ENCODE assay signal across 12 mouse cellular contexts in genomic region chr7:103712024-103712423, GRCm38 (mm10). TPM values are rescaled to one million over a fixed set of nuclear protein-coding genes. Genes with fewer than 3 reads are reported as not detected.
DNase-seq lines count a peak whose midpoint lies in the region; ATAC-seq and TF ChIP-seq lines count a peak whose summit lies in the region.
"Had no signal": no experiment of that assay in that cellular context is flagged by ENCODE, and none has a peak within 500 bp of the region (broad histone marks: within the 10 kb centered on the region; RNA-seq: fewer than 3 reads in every experiment).

No protein-coding gene starts in this region.

- no peak for DNase-seq in kidney, adult 2 months
- no peak for DNase-seq in kidney, postnatal 14 days
- peak; percentile 5 for DNase-seq in CD4-positive helper T cell, adult 2 months (ENCODE audit: low read depth, low spot score)
- peak; percentile 16 for DNase-seq in c-Kit-positive CD71-positive TER-119-positive erythroid progenitor cells, embryonic 14.5 days (ENCODE audit: low spot score)
- DNase-seq in testis, postnatal 14 days (ENCODE audit: low spot score), result no peak
- DNase-seq in frontal cortex, postnatal 10 days (ENCODE audit: low spot score in 2 of 2), result no peak
- DNase-seq in cerebellum, adult 9-10 months, result no peak

- H3K9me3 ChIP-seq in liver, embryonic 16.5 days (replicated peaks; ENCODE audit: control insufficient read depth, low read length), result no peaks in the 10 kb centered on the region
- H3K9me3 ChIP-seq: lung, embryonic 15.5 days had no signal

- TF ChIP-seq POLR2A in kidney, adult 2 months (IDR thresholded peaks at IDR 0.05; ENCODE audit: low read depth, low read length), result no peak

- H3K4me1 ChIP-seq in kidney, adult 2 months (ENCODE audit: control insufficient read depth, insufficient read depth, low read length), result no peaks in the 10 kb centered on the region
- no peaks in the 10 kb centered on the region for H3K4me1 ChIP-seq in liver, embryonic 16.5 days (ENCODE audit: control insufficient read depth, low read depth, low read length)
- H3K4me1 ChIP-seq: lung, embryonic 15.5 days had no signal

- H3K4me2 ChIP-seq in liver, embryonic 16.5 days (ENCODE audit: low read depth, low read length), result no peak overlapping the region
- H3K4me2 ChIP-seq: lung, embryonic 15.5 days had no signal

- 26% methylated on average over 2 of the region's 2 CpGs for WGBS in kidney, adult 2 months
- WGBS in liver, embryonic 16.5 days (ENCODE audit: insufficient replicate concordance), result 11% methylated on average over 2 of the region's 2 CpGs

- no peak overlapping the region for H3K27ac ChIP-seq in kidney, adult 2 months (ENCODE audit: insufficient read depth, low read depth, low read length)
- no peak overlapping the region for H3K27ac ChIP-seq in liver, embryonic 16.5 days (ENCODE audit: low read length)
- H3K27ac ChIP-seq: lung, embryonic 15.5 days had no signal

- no peak overlapping the region for H3K4me3 ChIP-seq in kidney, adult 2 months (ENCODE audit: insufficient read depth, low read depth, low read length)
- no peak overlapping the region for H3K4me3 ChIP-seq in liver, embryonic 16.5 days (ENCODE audit: low read depth, low read length)
- H3K4me3 ChIP-seq: lung, embryonic 15.5 days had no signal

- no peaks in the 10 kb centered on the region for H3K36me3 ChIP-seq in kidney, adult 2 months (ENCODE audit: control insufficient read depth, insufficient read depth, low read length)
- H3K36me3 ChIP-seq in liver, embryonic 16.5 days (ENCODE audit: control insufficient read depth, insufficient read depth), result no peaks in the 10 kb centered on the region
- H3K36me3 ChIP-seq: lung, embryonic 15.5 days had no signal

- TF ChIP-seq CTCF in kidney, adult 2 months (conservative IDR thresholded peaks at IDR 0.05; ENCODE audit: insufficient read depth, insufficient read length, low read depth, low read length), result peak; percentile 28; the same call in 1 of the 2 replicates

- no peaks in the 10 kb centered on the region for H3K27me3 ChIP-seq in kidney, adult 2 months (replicated peaks; ENCODE audit: control insufficient read depth, insufficient read depth, low read length)
- no peaks in the 10 kb centered on the region for H3K27me3 ChIP-seq in liver, embryonic 16.5 days (ENCODE audit: control insufficient read depth, insufficient read depth, low read depth, low read length)
- H3K27me3 ChIP-seq: lung, embryonic 15.5 days had no signal

- ATAC-seq in liver, embryonic 16.5 days (ENCODE audit: low read depth), result peak; percentile 30; the same call in 1 of the 2 replicates

- no peak overlapping the region for H3K9ac ChIP-seq in liver, embryonic 16.5 days (ENCODE audit: low read depth, low read length)
- H3K9ac ChIP-seq: lung, embryonic 15.5 days had no signal

RNA-seq across cellular contexts. Expression of gene Olfr243, which starts 2.4 kb away (rescaled TPM):
- not detected in 2 replicates for polyA plus RNA-seq in kidney, adult 2 months (2012; rRNA removed)
- polyA plus RNA-seq in liver, embryonic 16.5 days (2015; fragmentation: Nextera tagmentation; extraction: Ambion mirVana), result not detected in 2 replicates
- polyA plus RNA-seq: cortical plate, adult 2 months; heart, embryonic 14.5 days; lung, embryonic 15.5 days; stomach, embryonic 14.5 days had no signal

RNA-seq across cellular contexts. Expression of gene Olfr628, which starts 18.1 kb away (rescaled TPM):
- not detected in 2 replicates for polyA plus RNA-seq in kidney, adult 2 months (2012; rRNA removed)
- polyA plus RNA-seq in liver, embryonic 16.5 days (2015; fragmentation: Nextera tagmentation; extraction: Ambion mirVana), result not detected in 2 replicates
- polyA plus RNA-seq: cortical plate, adult 2 months; heart, embryonic 14.5 days; lung, embryonic 15.5 days; stomach, embryonic 14.5 days had no signal

RNA-seq across cellular contexts. Expression of gene Olfr625-ps1, which starts 29.5 kb away (rescaled TPM):
- polyA plus RNA-seq in kidney, adult 2 months (2012; rRNA removed), result not detected in 2 replicates
- polyA plus RNA-seq in liver, embryonic 16.5 days (2015; fragmentation: Nextera tagmentation; extraction: Ambion mirVana), result not detected in 2 replicates
- polyA plus RNA-seq: cortical plate, adult 2 months; heart, embryonic 14.5 days; lung, embryonic 15.5 days; stomach, embryonic 14.5 days had no signal

RNA-seq across cellular contexts. Expression of gene Olfr629, which starts 32.7 kb away (rescaled TPM):
- not detected in 2 replicates for polyA plus RNA-seq in kidney, adult 2 months (2012; rRNA removed)
- 0.07 TPM in 1 of 2 replicates, not detected in the other for polyA plus RNA-seq in liver, embryonic 16.5 days (2015; fragmentation: Nextera tagmentation; extraction: Ambion mirVana)
- polyA plus RNA-seq: cortical plate, adult 2 months; heart, embryonic 14.5 days; lung, embryonic 15.5 days; stomach, embryonic 14.5 days had no signal

RNA-seq across cellular contexts. Expression of gene Olfr624, which starts 41.0 kb away (rescaled TPM):
- not detected in 2 replicates for polyA plus RNA-seq in kidney, adult 2 months (2012; rRNA removed)
- 0.02 TPM in 2 replicates for polyA plus RNA-seq in liver, embryonic 16.5 days (2015; fragmentation: Nextera tagmentation; extraction: Ambion mirVana)
- polyA plus RNA-seq: lung, embryonic 15.5 days had no signal

Comparison
In these comparisons a context has a peak if more than half of its experiments do, and no peak if none do; other contexts are left out.
1. DNase-seq: peak in CD4-positive helper T cell, adult 2 months (single experiment) and c-Kit-positive CD71-positive TER-119-positive erythroid progenitor cells, embryonic 14.5 days (single experiment); none in kidney, adult 2 months (single experiment), kidney, postnatal 14 days (single experiment), testis, postnatal 14 days (single experiment), frontal cortex, postnatal 10 days (0 of 2) and cerebellum, adult 9-10 months (single experiment).